Mouse (Mus musculus): ENCODE results near the gene Tsga10ip.
"Not testable (repeated sequence)": the region's sequence is repeated elsewhere in the genome, so short reads cannot be mapped to it uniquely, and the experiment has no call there.

The Tsga10ip gene

GRCm38 (mm10) chr19:5389647-5390046, 12.7 kb downstream of the Tsga10ip start:
- in situ Hi-C loops (cut with MboI, MseI), result no loop called here

DNA sequence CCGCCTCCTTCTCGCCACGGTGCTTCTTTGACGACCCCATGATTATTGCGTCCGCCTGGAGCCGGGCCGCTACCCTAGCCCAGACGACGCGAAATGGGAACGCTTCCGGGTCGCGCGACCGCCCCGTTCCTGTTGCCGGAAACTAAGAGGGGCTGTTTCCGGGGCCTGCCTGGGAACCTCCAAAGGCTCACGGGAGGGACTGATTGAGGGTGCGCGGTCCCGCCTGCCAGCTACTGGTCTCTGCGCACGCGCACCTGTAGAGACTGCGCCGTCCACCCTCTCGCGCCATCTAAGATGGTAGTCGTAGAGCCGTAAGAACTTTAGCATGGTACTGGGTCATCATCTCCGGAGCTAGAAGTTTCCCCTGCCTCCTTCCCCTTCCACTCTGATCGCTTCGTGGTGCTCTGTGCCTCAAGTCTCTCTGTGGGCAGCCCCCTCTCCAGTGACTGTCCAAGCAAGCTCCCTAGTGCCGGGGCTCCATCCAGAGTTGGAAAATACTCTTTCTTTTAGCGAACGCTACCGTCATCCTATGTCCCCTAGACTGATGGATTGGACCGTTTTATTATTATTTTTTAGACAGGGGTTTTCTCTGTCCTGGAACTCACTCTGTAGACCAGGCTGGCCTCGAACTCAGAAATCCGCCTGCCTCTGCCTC, 13.6 kb downstream of the Tsga10ip start, which contains the start of gene Sart1:
Gene Sart1 (minus strand): TSS at position 116 of the 655 bp plus-strand sequence.
- in situ Hi-C loops (cut with MboI, MseI), result no loop called here

GRCm38 (mm10) chr19:5388011-5388441, 14.3 kb downstream of the Tsga10ip start:
- in situ Hi-C loops (cut with MboI, MseI), result no loop called here

GRCm38 (mm10) chr19:5384715-5385114, 17.6 kb downstream of the Tsga10ip start:
- in situ Hi-C loops (cut with MboI, MseI), result no loop called here

GRCm38 (mm10) chr19:5383326-5383725, 19.0 kb downstream of the Tsga10ip start:
- in situ Hi-C loops (cut with MboI, MseI), result no loop called here

GRCm38 (mm10) chr19:5377446-5377845, 24.9 kb downstream of the Tsga10ip start:
- in situ Hi-C loops (cut with MboI, MseI), result no loop called here

- in situ Hi-C loops (cut with MboI, MseI), result no loop called here
Observed at GRCm38 (mm10) chr19:5374748-5375147, 27.6 kb downstream of the Tsga10ip start.

GRCm38 (mm10) chr19:5374177-5374576, 28.1 kb downstream of the Tsga10ip start:
- in situ Hi-C loops (cut with MboI, MseI), result no loop called here

- in situ Hi-C loops (cut with MboI, MseI), result no loop called here
Observed at GRCm38 (mm10) chr19:5372724-5373123, 29.6 kb downstream of the Tsga10ip start.

DNA sequence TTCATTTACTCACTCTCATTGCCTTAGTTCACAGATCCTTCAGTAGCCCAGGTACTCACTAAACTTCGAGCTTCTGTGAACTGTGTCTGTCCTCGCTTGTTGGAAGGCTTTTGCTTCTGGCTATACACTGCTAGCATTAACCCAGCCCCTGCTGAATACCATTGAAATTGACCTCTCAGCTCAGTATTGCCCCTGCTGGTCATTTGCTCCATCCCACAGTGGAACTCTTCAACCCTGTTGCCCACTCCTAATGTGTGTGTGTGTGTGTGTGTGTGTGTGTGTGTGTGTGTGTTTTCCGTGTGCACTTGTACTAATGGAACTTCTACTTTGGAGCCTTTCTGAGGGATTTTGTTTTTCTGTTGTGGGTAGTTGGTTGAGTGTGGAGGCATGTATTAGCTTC, 31.4 kb downstream of the Tsga10ip start:
- in situ Hi-C loops (cut with MboI, MseI), result no loop called here

GRCm38 (mm10) chr19:5367455-5367854, 34.9 kb downstream of the Tsga10ip start:
- in situ Hi-C loops (cut with MboI, MseI), result no loop called here

DNA sequence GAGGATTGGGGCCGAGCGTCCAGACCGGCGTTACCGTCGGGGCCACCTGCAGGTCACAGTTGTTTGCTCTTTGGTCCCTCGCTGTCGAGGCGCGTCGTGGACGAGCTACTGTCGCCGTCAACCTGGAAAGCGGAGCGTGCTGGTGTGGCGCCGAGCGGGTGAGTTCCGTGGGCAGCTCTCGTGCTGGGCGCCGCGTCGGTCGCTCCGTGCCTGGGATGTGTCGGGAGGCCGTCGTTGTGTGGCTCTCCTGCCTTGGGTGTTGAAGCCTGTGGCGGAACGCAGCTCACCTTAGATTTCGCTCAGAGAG, 35.3 kb downstream of the Tsga10ip start, which contains the start of gene Banf1:
Gene Banf1 (minus strand): TSS at position 116 of the 307 bp plus-strand sequence.
- in situ Hi-C loops (cut with MboI, MseI), result no loop called here

DNA sequence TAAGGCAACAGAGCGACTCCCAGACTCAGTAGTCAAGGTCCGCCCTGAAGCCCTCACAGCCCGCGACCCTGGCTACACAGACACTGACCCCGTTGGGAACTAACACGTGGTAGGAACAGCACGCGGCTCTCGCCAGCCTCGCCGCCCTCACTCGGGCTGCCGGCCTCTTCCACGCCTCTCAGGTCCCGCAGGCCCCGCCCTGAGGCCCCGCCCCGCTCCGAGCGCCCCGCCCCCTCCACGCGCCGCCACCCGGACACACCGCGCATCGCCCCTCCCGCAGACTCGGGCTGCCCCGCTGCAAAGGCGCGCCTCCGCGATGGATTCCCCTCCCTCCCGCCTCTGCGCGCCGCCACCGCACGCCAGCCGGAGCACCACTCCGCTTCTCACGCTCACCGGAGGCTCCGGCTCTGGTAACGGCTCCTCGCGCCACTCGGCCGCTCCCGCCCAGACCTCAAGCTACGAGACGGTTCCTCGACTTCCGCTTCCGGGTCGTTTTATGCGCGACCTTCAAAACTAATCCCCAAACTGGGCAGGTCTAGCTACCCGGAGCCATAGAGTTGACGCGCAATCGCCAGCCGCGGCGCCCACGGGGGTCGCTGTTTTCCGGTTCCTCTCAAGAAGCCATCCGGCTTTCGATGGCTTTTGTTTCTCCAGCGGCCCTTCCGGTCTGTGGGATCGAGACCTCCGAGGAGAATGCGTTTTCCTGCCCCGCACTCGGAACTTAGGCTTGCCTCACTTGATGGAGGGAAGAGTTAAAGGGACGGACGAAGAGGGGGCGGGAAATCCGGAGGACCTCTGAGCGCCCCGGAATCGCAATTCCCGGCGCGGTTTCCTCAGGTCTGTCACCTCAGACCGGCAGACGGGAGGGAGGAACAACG, 35.9 kb downstream of the Tsga10ip start, which contains the start of gene Eif1ad:
Gene Eif1ad (plus strand): TSS at position 567 of the 878 bp plus-strand sequence.
- in situ Hi-C loops (cut with MboI, MseI), result no loop called here

GRCm38 (mm10) chr19:5365751-5366150, 36.6 kb downstream of the Tsga10ip start:
- in situ Hi-C loops (cut with MboI, MseI), result no loop called here

DNA sequence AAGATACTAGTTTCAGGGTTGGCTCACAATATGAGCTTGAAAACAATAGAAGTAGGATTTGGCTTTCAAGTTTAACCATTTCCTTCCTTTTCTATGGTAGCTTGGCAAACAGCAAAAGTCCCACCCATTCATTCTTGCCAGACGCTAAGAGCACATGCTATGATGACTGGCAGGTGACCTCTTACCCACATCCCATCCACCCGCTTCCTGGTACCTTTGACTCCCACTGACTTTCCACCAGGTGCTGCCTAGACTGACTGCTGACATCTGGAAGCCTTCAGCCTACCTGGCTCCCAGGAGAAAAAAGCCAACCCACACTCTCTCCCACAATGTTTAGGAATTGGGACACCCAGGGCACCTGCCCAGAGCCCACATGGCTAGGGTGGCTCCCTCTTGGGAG, 38.2 kb downstream of the Tsga10ip start:
- in situ Hi-C loops (cut with MboI, MseI), result no loop called here

GRCm38 (mm10) chr19:5362186-5362585, 40.1 kb downstream of the Tsga10ip start:
- in situ Hi-C loops (cut with MboI, MseI), result no loop called here

DNA sequence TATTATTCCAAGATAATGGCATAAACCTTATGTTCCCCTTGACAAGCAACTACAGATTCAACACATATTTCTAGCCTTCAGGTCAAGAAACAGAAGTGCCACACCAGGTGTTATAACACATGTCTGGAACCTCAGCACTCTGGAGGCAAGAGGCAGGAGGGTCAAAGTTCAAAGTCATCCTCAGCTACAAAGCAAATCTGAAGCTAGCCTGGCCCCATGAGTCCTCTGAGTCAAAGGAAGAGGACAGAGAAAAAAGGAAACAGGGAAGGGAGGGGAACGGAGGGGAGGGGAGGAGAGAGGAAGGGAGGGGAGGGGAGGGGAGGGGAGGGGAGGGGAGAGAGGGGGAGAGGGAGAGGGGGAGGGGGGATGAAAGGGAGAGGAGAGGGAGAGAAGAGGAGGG, 46.2 kb downstream of the Tsga10ip start:
- in situ Hi-C loops (cut with MboI, MseI), result no loop called here

- in situ Hi-C loops (cut with MboI, MseI), result no loop called here
Observed at GRCm38 (mm10) chr19:5353609-5354008, 48.7 kb downstream of the Tsga10ip start.

- in situ Hi-C loops (cut with MboI, MseI), result not testable (repeated sequence)
Observed at GRCm38 (mm10) chr19:5349502-5349873, 52.8 kb downstream of the Tsga10ip start, which contains the start of gene Cst6. Cst6 (minus strand) TSS chr19:5349574.

DNA sequence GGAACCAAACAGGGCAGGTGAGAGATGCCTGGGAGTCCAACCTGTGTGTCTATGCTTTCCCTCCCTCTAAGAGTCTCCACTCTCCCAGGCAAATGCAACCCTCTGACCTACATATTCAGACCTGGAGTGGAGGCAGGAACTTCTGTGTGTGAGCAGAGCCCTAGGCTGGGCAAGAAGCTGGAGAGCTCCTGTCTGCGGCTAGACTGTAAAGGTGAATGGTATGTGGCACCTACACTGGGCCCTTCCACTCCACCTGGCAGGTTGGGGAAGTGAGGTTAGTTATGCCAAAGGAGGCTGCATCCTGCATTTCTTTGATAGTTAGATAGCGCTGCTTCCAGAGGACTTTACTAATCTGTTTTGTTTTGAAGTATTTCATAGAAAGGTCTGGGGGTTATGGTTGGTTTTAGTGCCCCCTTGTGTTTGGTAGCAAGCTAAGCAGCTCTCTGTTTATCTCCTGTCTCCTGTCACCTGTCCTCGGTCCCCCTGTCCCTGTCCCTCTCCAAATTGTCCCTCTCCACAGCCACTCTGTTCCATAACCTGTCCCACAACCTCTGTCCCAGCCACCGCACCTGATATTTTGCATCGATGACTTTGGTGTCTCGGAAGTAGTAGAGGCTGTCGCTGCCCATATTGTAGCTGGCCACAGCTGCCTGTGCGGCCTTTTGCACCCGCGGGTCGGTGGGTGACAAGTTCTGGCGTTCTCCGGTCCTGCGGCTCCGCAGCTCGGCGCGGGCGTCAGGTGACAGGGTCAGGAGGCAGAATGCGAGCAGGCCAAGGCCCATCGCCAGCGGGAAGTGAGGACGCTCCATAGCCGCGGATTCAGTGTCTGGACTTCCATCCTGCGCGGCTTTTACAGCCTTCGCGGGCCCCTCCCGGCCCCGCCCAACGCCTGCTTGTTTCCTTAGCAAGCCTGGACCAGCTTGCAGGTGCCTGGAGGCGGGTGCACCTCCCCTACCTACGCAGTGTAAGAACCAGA, 53.5 kb downstream of the Tsga10ip start:
- in situ Hi-C loops (cut with MboI, MseI), result no loop called here

DNA sequence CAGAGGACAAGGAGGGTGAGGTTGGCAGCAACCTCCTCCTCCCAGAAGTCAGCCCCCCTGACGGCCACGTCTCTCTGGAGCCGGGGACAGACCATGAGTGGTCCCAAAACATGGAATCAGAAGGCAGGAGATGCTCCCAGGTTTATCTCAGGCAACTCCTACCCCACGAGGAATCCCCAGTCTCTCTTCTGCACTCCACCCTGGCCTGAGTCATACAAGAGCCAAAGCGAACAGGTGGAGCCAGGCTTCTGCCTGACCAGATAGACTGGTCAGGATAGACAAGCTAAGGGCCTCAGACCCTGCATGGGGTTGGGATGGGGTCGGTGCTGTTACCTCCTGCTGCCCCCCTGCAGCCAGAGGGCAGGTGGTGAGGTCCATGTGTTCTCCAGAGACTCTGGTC, 54.3 kb downstream of the Tsga10ip start:
- in situ Hi-C loops (cut with MboI, MseI), result no loop called here

Data from T-helper 2 cell (primary cell).